Mouse (Mus musculus) MEL (cell line): Measurements from ENCODE around the gene Gm11037.

Experiments
- CTCF ChIP-seq, 3 experiments: IDR thresholded peaks in 2 of 3; conservative IDR thresholded peaks in 1 of 3; 2 replicates each; pipeline ENCODE4 v1.5.1; 2011 to 2012; ENCODE audit warnings: low read length in 3 of 3, low read depth in 2 of 3, mild to moderate bottlenecking in 2 of 3, improper control_type of control experiment in 1 of 3, inconsistent platforms in 1 of 3, mixed read lengths in 1 of 3, moderate library complexity in 1 of 3; ENCODE audit not compliant: control insufficient read depth in 1 of 3, insufficient read depth in 1 of 3, poor library complexity in 1 of 3, severe bottlenecking in 1 of 3
- E2F4 ChIP-seq: IDR thresholded peaks from 2 replicates; pipeline ENCODE4 v1.6.1; 2011; ENCODE audit warnings: low read depth, low read length, improper control_type of control experiment, borderline replicate concordance
- EP300 ChIP-seq, 2 experiments: IDR thresholded peaks; 2 replicates each; pipeline ENCODE4 v1.6.1; 2011; ENCODE audit warnings: improper control_type of control experiment in 2 of 2, low read length in 2 of 2, low read depth in 1 of 2, mild to moderate bottlenecking in 1 of 2
- ETS1 ChIP-seq: IDR thresholded peaks from 2 replicates; pipeline ENCODE4 v1.6.1; 2012; ENCODE audit warnings: low read depth, mild to moderate bottlenecking, inconsistent platforms, low read length, improper control_type of control experiment, moderate library complexity
- POLR2A ChIP-seq, 2 experiments: IDR thresholded peaks; 2 replicates each; pipeline ENCODE4 v1.6.1; 2011 to 2012; ENCODE audit warnings: low read length in 2 of 2, mild to moderate bottlenecking in 2 of 2, control low read depth in 1 of 2, improper control_type of control experiment in 1 of 2, low read depth in 1 of 2, moderate library complexity in 1 of 2; ENCODE audit not compliant: control insufficient read depth in 1 of 2, insufficient read depth in 1 of 2, poor library complexity in 1 of 2
- TCF12 ChIP-seq: IDR thresholded peaks from 2 replicates; pipeline ENCODE4 v1.6.1; 2014; ENCODE audit warnings: low read depth, mild to moderate bottlenecking, inconsistent platforms, low read length, improper control_type of control experiment, moderate library complexity

- TF ChIP-seq POLR2A (IDR thresholded peaks at IDR 0.05; ENCODE audit: control insufficient read depth in 1 of 2, insufficient read depth in 1 of 2, low read depth in 1 of 2, low read length in 2 of 2, poor library complexity in 1 of 2) (no peak), CTCF (IDR thresholded peaks at IDR 0.05 in 2 of 3, conservative IDR thresholded peaks at IDR 0.05 in 1 of 3; ENCODE audit: control insufficient read depth in 1 of 3, insufficient read depth in 1 of 3, low read depth in 2 of 3, low read length in 3 of 3, poor library complexity in 1 of 3, severe bottlenecking in 1 of 3) (no peak), ETS1 (no peak), EP300 (IDR thresholded peaks at IDR 0.05; ENCODE audit: low read depth in 1 of 2, low read length in 2 of 2) (no peak), E2F4 (no peak), TCF12 (no peak)
Measured at GRCm38 (mm10) chr2:131127161-131127730, 6.1 kb upstream of the Gm11037 start, which contains the start of gene Hspa12b.
